Mouse (Mus musculus) hindbrain, embryonic 10.5 days (tissue): Measurements from ENCODE around the gene Vps16. TPM values are rescaled to one million over a fixed set of nuclear protein-coding genes. Genes with fewer than 3 reads are reported as not detected.
A peak's percentile ranks its signal among the peaks of the same experiment; 100 is the strongest.

Source experiments
- DNase-seq: peaks from one replicate; pipeline ENCODE4 v3.0.0-alpha.2; 2017; ENCODE audit warnings: low spot score
- H3K27ac ChIP-seq: fragments of 300-500 bp; sonication (generic); 2 replicates; pipeline ENCODE4 v1.5.1; 2016; ENCODE audit warnings: mild to moderate bottlenecking, moderate library complexity
- H3K27me3 ChIP-seq: fragments of 300-500 bp; sonication (generic); 2 replicates; pipeline ENCODE4 v1.6.1; 2016; ENCODE audit warnings: mild to moderate bottlenecking; ENCODE audit not compliant: poor library complexity, insufficient read depth, severe bottlenecking
- H3K36me3 ChIP-seq: fragments of 300-500 bp; sonication (generic); 2 replicates; pipeline ENCODE4 v1.6.1; 2016; ENCODE audit warnings: mild to moderate bottlenecking, moderate library complexity
- H3K4me1 ChIP-seq: fragments of 300-500 bp; sonication (generic); replicated peaks from 2 replicates; pipeline ENCODE4 v1.6.1; 2016; ENCODE audit warnings: mild to moderate bottlenecking
- H3K4me3 ChIP-seq: fragments of 300-500 bp; sonication (generic); 2 replicates; pipeline ENCODE4 v1.5.1; 2016; ENCODE audit warnings: mild to moderate bottlenecking, moderate library complexity
- H3K9me3 ChIP-seq: fragments of 300-500 bp; sonication (generic); 2 replicates; pipeline ENCODE4 v1.6.1; 2016; ENCODE audit warnings: mild to moderate bottlenecking, moderate library complexity
- WGBS: fragments of 180-500 bp; shearing (Covaris S2); methylation state at CpG from one replicate; pipeline ENCODE4 v1.1.7; 2016; 5-methylcytosine and 5-hydroxymethylcytosine counted together
- polyA plus RNA-seq: library from polyadenylated mRNA; unstranded; fragments of >200 nt; fragmentation: Nextera tagmentation; extraction: Ambion mirVana; gene quantifications from 2 replicates; pipeline ENCODE4 v1.2.1, GENCODE M21; 2016

Vps16 gene
- polyA plus RNA-seq, 1 experiment from 2014 or later: 120 TPM

GRCm38 (mm10) chr2:130476666-130477297, 52.6 kb downstream of the Vps16 start:
- Histone ChIP-seq H3K4me3 (no peak overlapping the region), H3K27ac (no peak overlapping the region), H3K27me3 (no peaks in the 10 kb centered on the region), H3K4me1 (no peaks in the 10 kb centered on the region), H3K36me3 (peaks cover 26% of the 10 kb centered on the region), H3K9me3 (peaks cover 17% of the 10 kb centered on the region; the same call in 1 of the 2 replicates)
- DNase-seq: no peak
- WGBS: 85% methylated on average over 6 of the region's 6 CpGs

GRCm38 (mm10) chr2:130482177-130482576, 58.0 kb downstream of the Vps16 start:
- Histone ChIP-seq H3K27me3 (no peaks in the 10 kb centered on the region), H3K4me3 (no peak overlapping the region), H3K27ac (no peak overlapping the region), H3K9me3 (peaks cover 17% of the 10 kb centered on the region; the same call in 1 of the 2 replicates), H3K36me3 (peaks cover 26% of the 10 kb centered on the region), H3K4me1 (no peaks in the 10 kb centered on the region)
- 91% methylated on average over 4 of the region's 4 CpGs for WGBS
- DNase-seq: no peak

- Histone ChIP-seq H3K4me3 (no peak overlapping the region), H3K4me1 (no peaks in the 10 kb centered on the region), H3K36me3 (peaks cover 21% of the 10 kb centered on the region), H3K27me3 (no peaks in the 10 kb centered on the region), H3K27ac (no peak overlapping the region), H3K9me3 (peaks cover 15% of the 10 kb centered on the region; the same call in 1 of the 2 replicates)
- no peak for DNase-seq
- WGBS: 81% methylated on average over 3 of the region's 3 CpGs
Measured at GRCm38 (mm10) chr2:130482700-130483099, 58.6 kb downstream of the Vps16 start.

GRCm38 (mm10) chr2:130484206-130484605, 60.1 kb downstream of the Vps16 start:
- Histone ChIP-seq H3K4me1 (no peaks in the 10 kb centered on the region), H3K36me3 (0 out of 2 replicates have a peak, but pooled peaks cover 9% of the 10 kb centered on the region), H3K4me3 (no peak overlapping the region), H3K27me3 (no peaks in the 10 kb centered on the region), H3K27ac (no peak overlapping the region), H3K9me3 (peaks cover 3% of the 10 kb centered on the region; the same call in 1 of the 2 replicates)
- no peak for DNase-seq
- 95% methylated on average over 1 of the region's 1 CpGs for WGBS

GRCm38 (mm10) chr2:130488002-130488401, 63.9 kb downstream of the Vps16 start:
- Histone ChIP-seq H3K4me3 (no peak overlapping the region), H3K9me3 (peaks cover 4% of the 10 kb centered on the region; the same call in 1 of the 2 replicates), H3K27me3 (no peaks in the 10 kb centered on the region), H3K4me1 (peaks cover 19% of the 10 kb centered on the region), H3K36me3 (peaks cover 21% of the 10 kb centered on the region; the same call in 1 of the 2 replicates), H3K27ac (no peak overlapping the region)
- WGBS: 82% methylated on average over 2 of the region's 2 CpGs
- DNase-seq: no peak

GRCm38 (mm10) chr2:130488600-130488999, 64.5 kb downstream of the Vps16 start:
- Histone ChIP-seq H3K4me3 (no peak overlapping the region), H3K27me3 (no peaks in the 10 kb centered on the region), H3K9me3 (peaks cover 7% of the 10 kb centered on the region; the same call in 1 of the 2 replicates), H3K27ac (no peak overlapping the region), H3K4me1 (peaks cover 19% of the 10 kb centered on the region), H3K36me3 (peaks cover 23% of the 10 kb centered on the region; the same call in 1 of the 2 replicates)
- 92% methylated on average over 4 of the region's 4 CpGs for WGBS
- no peak for DNase-seq

- H3K27ac ChIP-seq: peak overlapping the region; percentile 83
- H3K4me1 ChIP-seq: peaks cover 26% of the 10 kb centered on the region
- WGBS: 51% methylated on average over 4 of the region's 4 CpGs
- H3K9me3 ChIP-seq: peaks cover 7% of the 10 kb centered on the region; the same call in 1 of the 2 replicates
- DNase-seq: peak; percentile 25
- H3K27me3 ChIP-seq: no peaks in the 10 kb centered on the region
- no peak overlapping the region; the same call in 1 of the 2 replicates for H3K4me3 ChIP-seq
- peaks cover 23% of the 10 kb centered on the region for H3K36me3 ChIP-seq
Measured at GRCm38 (mm10) chr2:130491162-130491561, 67.0 kb downstream of the Vps16 start.

- Histone ChIP-seq H3K9me3 (peaks cover 7% of the 10 kb centered on the region; the same call in 1 of the 2 replicates), H3K27me3 (no peaks in the 10 kb centered on the region), H3K4me1 (peaks cover 30% of the 10 kb centered on the region), H3K4me3 (no peak overlapping the region), H3K27ac (peak overlapping the region; percentile 83), H3K36me3 (peaks cover 23% of the 10 kb centered on the region)
- DNase-seq: peak; percentile 73
- 17% methylated on average over 7 of the region's 7 CpGs for WGBS
Measured at GRCm38 (mm10) chr2:130491587-130491986, 67.4 kb downstream of the Vps16 start.

Other genes starting within 250 kb of the Vps16 start
- gene Snrpb, start 244.9 kb upstream of the Vps16 start, polyA plus RNA-seq: 876 and 909 TPM in 2 replicates
- not detected in 2 replicates for gene Tmc2, start 229.1 kb upstream of the Vps16 start, polyA plus RNA-seq
- gene Nop56, start 149.9 kb upstream of the Vps16 start, polyA plus RNA-seq: 297 and 412 TPM in 2 replicates
- gene Idh3b, start 139.8 kb upstream of the Vps16 start, polyA plus RNA-seq: 126 and 130 TPM in 2 replicates
- 0.95 and 0.98 TPM in 2 replicates for gene Ebf4, start 129.2 kb upstream of the Vps16 start, polyA plus RNA-seq
- gene Cpxm1, start 26.8 kb upstream of the Vps16 start, polyA plus RNA-seq: 49.3 and 56.7 TPM in 2 replicates
- not detected in 2 replicates for gene Gm28372, start 19.1 kb upstream of the Vps16 start, polyA plus RNA-seq
- 0.25 TPM in 1 of 2 replicates, not detected in the other for gene 1700020A23Rik, start 19.1 kb upstream of the Vps16 start, polyA plus RNA-seq
- gene Tmem239, start 17.9 kb upstream of the Vps16 start, polyA plus RNA-seq: not detected in 2 replicates
- 11.3 and 13.1 TPM in 2 replicates for gene Pced1a, start 362 bp downstream of the Vps16 start, polyA plus RNA-seq
- gene Ptpra, start 25.9 kb downstream of the Vps16 start, polyA plus RNA-seq: 86.7 TPM in 2 replicates
- 91.1 and 100 TPM in 2 replicates for gene Mrps26, start 139.4 kb downstream of the Vps16 start, polyA plus RNA-seq
- not detected in 2 replicates for gene Oxt, start 151.8 kb downstream of the Vps16 start, polyA plus RNA-seq
- gene Avp, start 158.2 kb downstream of the Vps16 start, polyA plus RNA-seq: not detected in 2 replicates
- 17.7 and 19.5 TPM in 2 replicates for gene Fastkd5, start 205.7 kb downstream of the Vps16 start, polyA plus RNA-seq
- gene Ubox5, start 205.7 kb downstream of the Vps16 start, polyA plus RNA-seq: 19.4 and 19.8 TPM in 2 replicates
- 3.2 and 4.3 TPM in 2 replicates for gene Lzts3, start 218.5 kb downstream of the Vps16 start, polyA plus RNA-seq
- gene Ddrgk1, start 240.3 kb downstream of the Vps16 start, polyA plus RNA-seq: 47.1 and 50.7 TPM in 2 replicates
- gene Itpa, start 243.3 kb downstream of the Vps16 start, polyA plus RNA-seq: 148 and 151 TPM in 2 replicates